In genomic region chr1:92102825-92103224, GRCm38 (mm10) we compare ENCODE assay signal across 23 mouse cellular contexts.
DNase-seq lines count a peak whose midpoint lies in the region; ATAC-seq and TF ChIP-seq lines count a peak whose summit lies in the region.
"Had no signal": no experiment of that assay in that cellular context is flagged by ENCODE, and none has a peak within 500 bp of the region (broad histone marks: within the 10 kb centered on the region; RNA-seq: fewer than 3 reads in every experiment).

No protein-coding gene starts in this region.

- peak; percentile 86 for ATAC-seq in activated CD4-positive, CD25-positive, alpha-beta regulatory T cell, adult 4 months
- ATAC-seq: forebrain, embryonic 15.5 days; hindbrain, postnatal 0 days; intestine, embryonic 15.5 days had no signal

- H3K27ac ChIP-seq in gastrocnemius, adult 2 months: peak overlapping the region; percentile 96
- H3K27ac ChIP-seq: embryonic facial prominence, embryonic 15.5 days; forebrain, embryonic 12.5 days; forebrain, embryonic 15.5 days; heart, embryonic 10.5 days; heart, embryonic 13.5 days; hindbrain, embryonic 14.5 days; hindbrain, postnatal 0 days; intestine, embryonic 15.5 days had no signal

- intact Hi-C loops in gastrocnemius, adult 2 months (cut with DNase I): loop anchor here (5.0 kb wide), 1 partner anchor 244 kb away; no protein-coding TSS in a partner anchor

- no peak for TF ChIP-seq CTCF in gastrocnemius, adult 2 months (IDR thresholded peaks at IDR 0.05)

- no peak overlapping the region; the same call in 1 of the 2 replicates for H3K4me3 ChIP-seq in gastrocnemius, adult 2 months
- H3K4me3 ChIP-seq: embryonic facial prominence, embryonic 12.5 days; embryonic facial prominence, embryonic 15.5 days; forebrain, embryonic 12.5 days; forebrain, embryonic 15.5 days; heart, embryonic 10.5 days; heart, embryonic 13.5 days; intestine, embryonic 15.5 days had no signal

- DNase-seq in gastrocnemius, adult 2 months: no peak
- no peak for DNase-seq in gastrocnemius, postnatal 25 days
- DNase-seq in CD4-positive helper T cell, adult 2 months (ENCODE audit: low read depth, low spot score): peak; percentile 29
- no peak for DNase-seq in cerebellum, postnatal 25 days
- no peak for DNase-seq in left cerebral cortex, adult 18-20 months (ENCODE audit: low spot score in 2 of 2)
- DNase-seq: adrenal gland, postnatal 10 days; cerebellum, adult 18-20 months; cerebellum, adult 9-10 months; cerebellum, postnatal 14 days; gastrocnemius, postnatal 10 days; heart, postnatal 14 days; heart, postnatal 4 days; kidney, adult 11 months had no signal
